Mouse (Mus musculus): ENCODE results near the gene Frem1. TPM values are rescaled to one million over a fixed set of nuclear protein-coding genes. Genes with fewer than 3 reads are reported as not detected.

Frem1 gene
- polyA plus RNA-seq, 1 experiment: 1.5 TPM

GRCm38 (mm10) chr4:83040780-83041179 is 11.4 kb downstream of the Frem1 start:
- no peak for TF ChIP-seq POLR2A (IDR thresholded peaks at IDR 0.05; ENCODE audit: extremely low read depth, insufficient read depth, low read length)
- TF ChIP-seq CTCF (IDR thresholded peaks at IDR 0.05; ENCODE audit: extremely low read depth, insufficient read depth, low read length): no peak
- H3K4me1 ChIP-seq (ENCODE audit: control insufficient read depth, insufficient read depth, low read length): no peaks in the 10 kb centered on the region
- H3K4me3 ChIP-seq (ENCODE audit: insufficient read depth, low read length): no peak overlapping the region
- H3K27ac ChIP-seq (ENCODE audit: insufficient read depth, low read length): no peak overlapping the region

- TF ChIP-seq CTCF (IDR thresholded peaks at IDR 0.05; ENCODE audit: extremely low read depth, insufficient read depth, low read length) (no peak), POLR2A (IDR thresholded peaks at IDR 0.05; ENCODE audit: extremely low read depth, insufficient read depth, low read length) (no peak)
- Histone ChIP-seq H3K4me3 (ENCODE audit: insufficient read depth, low read length) (no peak overlapping the region), H3K27ac (ENCODE audit: insufficient read depth, low read length) (no peak overlapping the region), H3K4me1 (ENCODE audit: control insufficient read depth, insufficient read depth, low read length) (no peaks in the 10 kb centered on the region; the same call in 1 of the 2 replicates)
These were observed 19.4 kb downstream of the Frem1 start for GRCm38 (mm10) chr4:83032780-83033179.

GRCm38 (mm10) chr4:83031591-83031990 is 20.5 kb downstream of the Frem1 start:
- no peak for TF ChIP-seq POLR2A (IDR thresholded peaks at IDR 0.05; ENCODE audit: extremely low read depth, insufficient read depth, low read length)
- TF ChIP-seq CTCF (IDR thresholded peaks at IDR 0.05; ENCODE audit: extremely low read depth, insufficient read depth, low read length): no peak
- Histone ChIP-seq H3K4me1 (ENCODE audit: control insufficient read depth, insufficient read depth, low read length) (no peaks in the 10 kb centered on the region; the same call in 1 of the 2 replicates), H3K27ac (ENCODE audit: insufficient read depth, low read length) (no peak overlapping the region), H3K4me3 (ENCODE audit: insufficient read depth, low read length) (no peak overlapping the region)

- H3K4me1 ChIP-seq (ENCODE audit: control insufficient read depth, insufficient read depth, low read length): no peaks in the 10 kb centered on the region; the same call in 1 of the 2 replicates
- H3K4me3 ChIP-seq (ENCODE audit: insufficient read depth, low read length): no peak overlapping the region
- TF ChIP-seq POLR2A (IDR thresholded peaks at IDR 0.05; ENCODE audit: extremely low read depth, insufficient read depth, low read length): no peak
- no peak for TF ChIP-seq CTCF (IDR thresholded peaks at IDR 0.05; ENCODE audit: extremely low read depth, insufficient read depth, low read length)
- H3K27ac ChIP-seq (ENCODE audit: insufficient read depth, low read length): no peak overlapping the region
These were observed 22.0 kb downstream of the Frem1 start for GRCm38 (mm10) chr4:83030097-83030496.

- no peak overlapping the region for H3K27ac ChIP-seq (ENCODE audit: insufficient read depth, low read length)
- no peak for TF ChIP-seq POLR2A (IDR thresholded peaks at IDR 0.05; ENCODE audit: extremely low read depth, insufficient read depth, low read length)
- TF ChIP-seq CTCF (IDR thresholded peaks at IDR 0.05; ENCODE audit: extremely low read depth, insufficient read depth, low read length): no peak
- H3K4me1 ChIP-seq (ENCODE audit: control insufficient read depth, insufficient read depth, low read length): no peaks in the 10 kb centered on the region
- H3K4me3 ChIP-seq (ENCODE audit: insufficient read depth, low read length): no peak overlapping the region
These were observed 31.2 kb downstream of the Frem1 start for GRCm38 (mm10) chr4:83020759-83021555.

GRCm38 (mm10) chr4:83018111-83019105 is 33.7 kb downstream of the Frem1 start:
- H3K4me1 ChIP-seq (ENCODE audit: control insufficient read depth, insufficient read depth, low read length): no peaks in the 10 kb centered on the region
- H3K27ac ChIP-seq (ENCODE audit: insufficient read depth, low read length): no peak overlapping the region
- TF ChIP-seq CTCF (IDR thresholded peaks at IDR 0.05; ENCODE audit: extremely low read depth, insufficient read depth, low read length): no peak
- no peak for TF ChIP-seq POLR2A (IDR thresholded peaks at IDR 0.05; ENCODE audit: extremely low read depth, insufficient read depth, low read length)
- no peak overlapping the region for H3K4me3 ChIP-seq (ENCODE audit: insufficient read depth, low read length)

GRCm38 (mm10) chr4:83014538-83014937 is 37.6 kb downstream of the Frem1 start:
- Histone ChIP-seq H3K4me3 (ENCODE audit: insufficient read depth, low read length) (no peak overlapping the region), H3K27ac (ENCODE audit: insufficient read depth, low read length) (no peak overlapping the region), H3K4me1 (ENCODE audit: control insufficient read depth, insufficient read depth, low read length) (no peaks in the 10 kb centered on the region)
- TF ChIP-seq POLR2A (IDR thresholded peaks at IDR 0.05; ENCODE audit: extremely low read depth, insufficient read depth, low read length) (no peak), CTCF (IDR thresholded peaks at IDR 0.05; ENCODE audit: extremely low read depth, insufficient read depth, low read length) (no peak)

- Histone ChIP-seq H3K27ac (ENCODE audit: insufficient read depth, low read length) (no peak overlapping the region), H3K4me3 (ENCODE audit: insufficient read depth, low read length) (no peak overlapping the region), H3K4me1 (ENCODE audit: control insufficient read depth, insufficient read depth, low read length) (no peaks in the 10 kb centered on the region)
- TF ChIP-seq POLR2A (IDR thresholded peaks at IDR 0.05; ENCODE audit: extremely low read depth, insufficient read depth, low read length) (no peak), CTCF (IDR thresholded peaks at IDR 0.05; ENCODE audit: extremely low read depth, insufficient read depth, low read length) (no peak)
These were observed 48.1 kb downstream of the Frem1 start for GRCm38 (mm10) chr4:83004086-83004485.

GRCm38 (mm10) chr4:82992042-82992441 is 60.1 kb downstream of the Frem1 start:
- no peak overlapping the region for H3K27ac ChIP-seq (ENCODE audit: insufficient read depth, low read length)

More at GRCm38 (mm10) chr4:82992042-82992441, 60.1 kb downstream of the Frem1 start:
- TF ChIP-seq CTCF (IDR thresholded peaks at IDR 0.05; ENCODE audit: extremely low read depth, insufficient read depth, low read length): no peak
- no peak for TF ChIP-seq POLR2A (IDR thresholded peaks at IDR 0.05; ENCODE audit: extremely low read depth, insufficient read depth, low read length)
- Histone ChIP-seq H3K4me3 (ENCODE audit: insufficient read depth, low read length) (no peak overlapping the region), H3K4me1 (ENCODE audit: control insufficient read depth, insufficient read depth, low read length) (no peaks in the 10 kb centered on the region)
